In the genomic region with DNA sequence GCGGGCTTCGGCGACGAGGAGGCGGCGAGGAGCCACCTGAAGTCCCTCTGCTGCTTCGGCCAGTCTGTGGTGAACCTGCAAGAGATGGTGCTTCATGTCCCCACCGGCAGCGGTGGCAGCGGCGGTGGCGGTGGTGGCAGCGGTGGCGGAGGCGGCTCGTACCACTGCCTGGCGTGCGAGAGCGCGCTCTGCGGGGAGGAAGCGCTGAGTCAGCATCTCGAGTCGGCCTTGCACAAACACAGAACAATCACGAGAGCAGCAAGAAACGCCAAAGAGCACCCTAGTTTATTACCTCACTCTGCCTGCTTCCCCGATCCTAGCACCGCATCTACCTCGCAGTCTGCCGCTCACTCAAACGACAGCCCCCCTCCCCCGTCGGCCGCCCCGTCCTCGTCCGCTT, we compare ENCODE assay signal across 10 mouse cellular contexts.
DNase-seq lines count a peak whose midpoint lies in the region; ATAC-seq and TF ChIP-seq lines count a peak whose summit lies in the region.
"Had no signal": no experiment of that assay in that cellular context is flagged by ENCODE, and none has a peak within 500 bp of the region (broad histone marks: within the 10 kb centered on the region; RNA-seq: fewer than 3 reads in every experiment).

No protein-coding gene starts in this region.

- H3K27ac ChIP-seq in heart, embryonic 16.5 days (ENCODE audit: low read length) = no peak overlapping the region
- H3K27ac ChIP-seq in ES-Bruce4 (ENCODE audit: insufficient read depth, low read length) = no peak overlapping the region
- H3K27ac ChIP-seq in embryonic facial prominence, embryonic 14.5 days (replicated peaks; ENCODE audit: low read depth, low read length) = no peak overlapping the region
- H3K27ac ChIP-seq in liver, embryonic 12.5 days = no peak overlapping the region

- no peak for TF ChIP-seq EP300 in ES-Bruce4 (IDR thresholded peaks at IDR 0.05; ENCODE audit: insufficient read depth, low read depth, low read length)

- peaks cover 27% of the 10 kb centered on the region for H3K36me3 ChIP-seq in heart, embryonic 16.5 days (ENCODE audit: control insufficient read depth, insufficient read depth)
- no peaks in the 10 kb centered on the region for H3K36me3 ChIP-seq in ES-Bruce4 (ENCODE audit: control insufficient read depth, insufficient read depth, low read length, poor library complexity, severe bottlenecking)
- H3K36me3 ChIP-seq in embryonic facial prominence, embryonic 14.5 days (ENCODE audit: control insufficient read depth, insufficient read depth, low read length) = peaks cover 55% of the 10 kb centered on the region
- peaks cover 27% of the 10 kb centered on the region for H3K36me3 ChIP-seq in liver, embryonic 12.5 days

- H3K4me2 ChIP-seq in heart, embryonic 16.5 days (ENCODE audit: low read depth, low read length) = peak overlapping the region; percentile 47
- peak overlapping the region; percentile 31 for H3K4me2 ChIP-seq in embryonic facial prominence, embryonic 14.5 days (ENCODE audit: low read depth, low read length)
- H3K4me2 ChIP-seq in liver, embryonic 12.5 days = peak overlapping the region; percentile 48

- TF ChIP-seq CTCF in ES-Bruce4 (IDR thresholded peaks at IDR 0.05; ENCODE audit: low read depth, low read length) = no peak

- no peaks in the 10 kb centered on the region for H3K9me3 ChIP-seq in heart, embryonic 16.5 days (replicated peaks; ENCODE audit: control insufficient read depth, low read length)
- no peaks in the 10 kb centered on the region for H3K9me3 ChIP-seq in ES-Bruce4 (replicated peaks; ENCODE audit: control insufficient read depth, insufficient read depth, low read length, poor library complexity, severe bottlenecking)
- 0 out of 2 replicates have a peak, but pooled peaks cover 8% of the 10 kb centered on the region for H3K9me3 ChIP-seq in embryonic facial prominence, embryonic 14.5 days (ENCODE audit: control insufficient read depth, low read length)
- H3K9me3 ChIP-seq in liver, embryonic 12.5 days (replicated peaks) = 0 out of 2 replicates have a peak, but pooled peaks cover 8% of the 10 kb centered on the region

- DNase-seq in heart, postnatal 14 days = no peak
- no peak for DNase-seq in embryonic facial prominence, embryonic 14.5 days (ENCODE audit: low spot score)
- no peak for DNase-seq in spleen, postnatal 10 days (ENCODE audit: low spot score in 2 of 2)
- DNase-seq in urinary bladder, postnatal 25 days (ENCODE audit: low spot score) = no peak
- no peak for DNase-seq in yolk sac, embryonic 10.5 days (ENCODE audit: low spot score)
- DNase-seq: cerebellum, adult 9-11 months; right cerebral cortex, postnatal 4 days had no signal

- H3K4me1 ChIP-seq in heart, embryonic 16.5 days (ENCODE audit: control insufficient read depth, insufficient read depth, low read length) = no peaks in the 10 kb centered on the region
- H3K4me1 ChIP-seq in ES-Bruce4 (ENCODE audit: control insufficient read depth, insufficient read depth, low read length) = no peaks in the 10 kb centered on the region
- H3K4me1 ChIP-seq in embryonic facial prominence, embryonic 14.5 days (ENCODE audit: control insufficient read depth, insufficient read depth, low read length) = no peaks in the 10 kb centered on the region
- no peaks in the 10 kb centered on the region for H3K4me1 ChIP-seq in liver, embryonic 12.5 days

- no peak for ATAC-seq in heart, embryonic 16.5 days (replicated peaks; ENCODE audit: extremely low read depth, insufficient read depth, low FRiP score)
- no peak for ATAC-seq in embryonic facial prominence, embryonic 14.5 days (ENCODE audit: low read depth)
- ATAC-seq in liver, embryonic 12.5 days = no peak

- no peaks in the 10 kb centered on the region for H3K27me3 ChIP-seq in heart, embryonic 16.5 days (ENCODE audit: control insufficient read depth, insufficient read depth, low read length)
- H3K27me3 ChIP-seq in ES-Bruce4 (ENCODE audit: control insufficient read depth, insufficient read depth, low read length, poor library complexity, severe bottlenecking) = peaks cover 4% of the 10 kb centered on the region
- H3K27me3 ChIP-seq in embryonic facial prominence, embryonic 14.5 days (replicated peaks; ENCODE audit: control insufficient read depth, insufficient read depth, low read length) = no peaks in the 10 kb centered on the region
- peaks cover 5% of the 10 kb centered on the region; the same call in 1 of the 2 replicates for H3K27me3 ChIP-seq in liver, embryonic 12.5 days (replicated peaks)

- peak overlapping the region; percentile 27 for H3K4me3 ChIP-seq in heart, embryonic 16.5 days (ENCODE audit: low read length)
- H3K4me3 ChIP-seq in ES-Bruce4 (ENCODE audit: low read depth, low read length) = peak overlapping the region; percentile 58
- peak overlapping the region; percentile 20 for H3K4me3 ChIP-seq in embryonic facial prominence, embryonic 14.5 days (ENCODE audit: low read depth, low read length)
- H3K4me3 ChIP-seq in liver, embryonic 12.5 days = peak overlapping the region; percentile 9; the same call in 1 of the 2 replicates

- H3K9ac ChIP-seq in heart, embryonic 16.5 days (ENCODE audit: low read length) = no peak overlapping the region
- H3K9ac ChIP-seq in ES-Bruce4 (ENCODE audit: low read depth, poor library complexity, severe bottlenecking) = peak overlapping the region; percentile 22
- H3K9ac ChIP-seq in embryonic facial prominence, embryonic 14.5 days (ENCODE audit: low read depth, low read length) = no peak overlapping the region
- H3K9ac ChIP-seq in liver, embryonic 12.5 days = no peak overlapping the region

- 64% methylated on average over 37 of the region's 37 CpGs for WGBS in heart, embryonic 16.5 days
- 79% methylated on average over 37 of the region's 37 CpGs for WGBS in embryonic facial prominence, embryonic 14.5 days
- WGBS in liver, embryonic 12.5 days (ENCODE audit: insufficient replicate concordance) = 51% methylated on average over 37 of the region's 37 CpGs

- TF ChIP-seq POLR2A in ES-Bruce4 (IDR thresholded peaks at IDR 0.05; ENCODE audit: insufficient read depth, low read length) = no peak

- intact Hi-C loops in heart, postnatal 14 days (cut with DNase I) = no loop called here
